Mouse (Mus musculus) adrenal gland, postnatal 10 days (tissue): ENCODE results near the gene Ndc1. TPM values are rescaled to one million over a fixed set of nuclear protein-coding genes. Genes with fewer than 3 reads are reported as not detected.
"Not testable (repeated sequence)": the region's sequence is repeated elsewhere in the genome, so short reads cannot be mapped to it uniquely, and the experiment has no call there.

Experiments
- DNase-seq: peaks from one replicate; pipeline ENCODE4 v3.0.0; 2021; ENCODE audit warnings: mixed read lengths
- long read RNA-seq, 2 experiments: library from polyadenylated mRNA; stranded (forward); transcript quantifications; one replicate each; pipeline ENCODE4 v2.0.0; 2021
- total RNA-seq, 2 experiments: library from RNA; stranded (reverse); gene quantifications; 2 replicates each; pipeline ENCODE4 v1.2.3; 2021

Gene Ndc1
- total RNA-seq: 10 to 100 TPM; 15.2 to 16.9 TPM
- long read RNA-seq, experiment 1, full-length matches to known transcripts: 1 of 14 reads
- long read RNA-seq, experiment 1, partial matches to known transcripts: 5 of 14 reads
- long read RNA-seq, experiment 1, other reads (novel, unspliced or antisense): 8 of 14 reads
- long read RNA-seq, experiment 2, full-length matches to known transcripts: 7 of 15 reads
- long read RNA-seq, experiment 2, partial matches to known transcripts: 1 of 15 reads
- long read RNA-seq, experiment 2, other reads (novel, unspliced or antisense): 7 of 15 reads

DNA sequence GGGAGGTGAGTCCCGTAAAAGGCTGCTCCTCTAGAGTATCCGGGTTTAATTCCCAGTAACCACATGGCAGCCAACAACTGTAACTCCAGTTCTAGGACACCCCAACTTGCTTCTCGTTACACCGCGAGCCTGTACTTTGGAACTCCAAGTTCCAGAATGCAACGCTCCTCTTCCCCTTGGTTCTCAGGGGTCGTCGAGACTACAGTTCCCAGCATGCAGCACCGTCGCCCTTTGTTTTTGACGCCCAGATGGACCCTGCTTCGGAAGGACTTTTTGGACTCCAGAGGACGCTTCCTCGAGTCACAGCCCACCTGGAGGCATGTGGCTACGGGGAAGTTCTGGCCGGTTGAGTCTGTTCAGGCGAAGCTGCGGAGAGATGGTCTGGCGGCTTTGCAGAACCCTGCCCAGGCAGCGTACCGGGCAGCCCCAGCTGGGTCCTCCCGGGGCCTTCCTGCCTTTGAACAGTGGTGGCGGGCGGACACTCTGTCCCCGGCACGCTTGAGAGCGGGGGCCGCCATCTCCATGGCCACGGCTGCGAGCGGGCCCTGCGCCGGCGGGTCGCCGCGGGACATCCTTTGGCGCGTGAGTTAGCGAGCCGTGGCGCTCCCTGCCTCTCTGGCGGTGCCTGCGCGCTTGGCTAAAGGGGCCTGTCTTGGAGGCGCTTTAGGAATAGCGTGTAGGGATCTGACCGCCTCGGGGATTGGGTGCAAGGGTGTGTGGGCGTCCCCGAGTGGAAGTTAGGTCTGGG lies at the start of gene Ndc1:
Gene Ndc1, plus strand, starts transcription at position 218 of the 748 bp plus-strand sequence.
- DNase-seq: peak; percentile 88

DNA sequence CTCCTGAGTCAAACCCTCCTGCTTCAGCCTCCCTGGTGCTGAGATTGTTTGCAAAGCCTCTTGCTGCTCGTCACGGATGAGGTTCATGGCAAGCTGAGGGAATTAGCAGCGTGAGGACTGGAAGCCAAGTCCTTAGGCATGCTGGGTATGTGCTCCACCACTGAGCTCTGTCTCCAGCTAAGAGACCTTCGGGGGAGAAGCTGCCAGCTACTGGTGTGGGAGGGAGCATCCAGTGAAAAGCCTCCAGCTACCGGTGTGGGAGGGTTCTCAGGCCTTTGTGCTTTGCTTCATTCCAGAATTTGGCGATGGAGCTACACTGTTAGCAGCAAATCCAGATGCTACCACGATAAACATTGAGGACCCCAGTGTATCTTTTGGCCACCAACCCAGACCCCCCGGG lies 48.9 kb upstream of the Ndc1 start:
- no peak for DNase-seq

DNA sequence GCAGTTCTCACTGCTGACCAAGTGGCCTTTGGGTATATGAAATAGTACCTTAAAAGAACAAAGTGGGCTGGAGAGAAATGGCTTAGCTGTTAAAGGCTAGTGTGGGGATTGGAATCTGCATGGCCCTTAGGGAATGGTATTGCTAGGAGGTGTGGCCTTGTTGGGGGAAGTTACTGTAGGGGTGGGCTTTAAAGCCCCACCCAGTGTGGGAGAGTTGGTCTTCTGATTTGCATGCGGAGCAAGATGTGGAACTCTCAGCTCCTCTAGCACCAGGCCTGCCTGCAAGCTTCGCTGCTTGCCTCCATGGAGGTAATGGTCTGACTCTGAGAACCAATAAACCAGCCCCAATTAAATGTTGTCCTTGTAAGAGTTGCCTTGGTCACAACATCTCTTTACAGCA lies 46.5 kb upstream of the Ndc1 start:
- DNase-seq: no peak

DNA sequence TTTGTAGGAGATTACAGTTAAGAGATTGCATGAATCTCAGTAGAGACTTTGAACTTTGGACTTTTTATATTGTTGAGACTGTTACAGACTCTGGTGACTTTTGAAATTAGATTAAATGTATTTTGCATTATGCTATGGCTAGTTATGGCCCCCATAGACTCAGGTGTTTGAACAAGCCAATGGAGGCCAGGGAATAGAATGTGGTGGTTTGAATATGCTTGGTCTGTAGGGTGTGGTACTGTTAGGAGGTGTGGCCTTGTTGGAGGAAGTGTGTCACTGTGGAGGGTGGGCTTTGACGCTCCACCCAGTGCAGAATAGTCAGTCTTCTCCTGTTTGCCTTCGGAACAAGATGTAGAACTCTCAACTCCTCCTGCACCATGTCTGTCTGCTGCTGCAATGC lies 44.5 kb upstream of the Ndc1 start:
- no peak for DNase-seq

DNA sequence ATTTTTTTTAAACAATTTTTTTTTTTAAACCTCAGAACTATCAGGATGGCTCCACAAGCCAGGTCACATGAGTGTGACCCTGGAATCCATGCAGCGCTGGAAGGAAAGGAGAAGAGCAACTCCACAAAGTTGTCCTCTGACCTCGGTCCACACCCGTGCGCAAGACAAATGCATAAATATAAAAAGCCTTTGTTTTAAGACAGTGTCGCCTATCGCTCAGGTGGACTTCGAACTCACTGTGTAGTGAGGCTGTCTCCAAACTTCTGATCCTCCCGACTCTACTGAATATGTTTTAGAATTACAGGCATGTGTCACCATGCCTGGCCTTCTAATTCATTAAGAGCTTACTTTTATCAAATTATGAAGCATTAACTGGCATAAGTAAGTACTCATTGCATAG lies 39.1 kb upstream of the Ndc1 start:
- no peak for DNase-seq

DNA sequence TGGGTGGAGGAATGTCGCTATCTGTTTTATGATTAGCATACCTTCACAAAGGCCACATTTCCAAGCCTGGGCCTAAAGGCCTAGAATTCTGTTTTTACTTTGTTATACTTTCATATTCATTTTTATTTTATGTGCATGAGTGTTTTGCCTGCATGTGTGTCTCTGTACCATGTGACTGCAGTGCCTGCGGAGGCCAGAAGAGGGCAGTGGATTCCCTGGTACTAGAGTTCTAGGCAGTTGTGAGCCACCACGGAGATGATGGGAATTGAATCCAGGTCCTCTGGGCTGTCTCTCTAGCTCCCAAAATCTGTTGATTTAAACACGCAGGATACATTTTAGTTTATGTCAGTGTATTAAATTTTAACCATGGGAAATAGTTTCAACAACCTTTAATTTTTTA lies 34.1 kb upstream of the Ndc1 start:
- no peak for DNase-seq

DNA sequence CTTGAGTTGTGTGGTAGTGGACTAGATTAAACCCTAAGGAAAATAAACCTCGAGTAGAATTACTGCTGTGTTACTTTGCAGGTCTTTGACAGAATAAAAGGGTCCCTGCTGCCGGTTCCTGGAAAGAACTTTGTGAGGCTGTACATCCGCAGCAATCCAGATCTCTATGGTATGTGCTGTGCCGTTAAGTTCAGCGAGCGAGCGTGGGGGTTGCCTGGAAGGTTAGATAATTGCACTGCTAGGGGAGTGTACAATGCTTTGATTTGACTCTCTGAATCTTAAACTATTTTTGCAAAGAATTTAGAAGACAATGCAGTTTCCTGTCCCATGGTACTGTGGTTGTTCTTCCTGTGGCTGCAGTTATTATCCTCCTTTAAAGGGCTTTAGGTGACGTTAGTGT lies 31.2 kb upstream of the Ndc1 start:
- DNase-seq: no peak

DNA sequence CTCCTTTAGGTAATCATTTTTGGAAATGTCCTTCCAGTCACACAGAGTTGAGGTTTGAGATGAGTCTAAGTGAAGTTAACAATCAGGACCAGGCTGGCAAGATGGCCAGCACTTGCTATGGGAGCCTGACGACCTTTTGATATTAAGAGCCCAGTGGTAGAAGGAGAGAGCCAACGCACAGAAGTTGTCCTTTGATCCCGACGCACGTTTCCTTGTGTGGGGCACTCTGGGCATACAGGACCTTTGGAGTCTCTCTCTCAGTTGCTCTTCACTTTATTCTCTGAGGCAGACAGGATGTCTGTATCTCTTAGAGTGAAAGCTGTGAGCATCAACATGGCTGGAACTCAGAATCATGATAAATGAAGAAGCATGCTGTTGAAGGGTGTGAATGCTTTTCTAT lies 30.1 kb upstream of the Ndc1 start:
- no peak for DNase-seq

DNA sequence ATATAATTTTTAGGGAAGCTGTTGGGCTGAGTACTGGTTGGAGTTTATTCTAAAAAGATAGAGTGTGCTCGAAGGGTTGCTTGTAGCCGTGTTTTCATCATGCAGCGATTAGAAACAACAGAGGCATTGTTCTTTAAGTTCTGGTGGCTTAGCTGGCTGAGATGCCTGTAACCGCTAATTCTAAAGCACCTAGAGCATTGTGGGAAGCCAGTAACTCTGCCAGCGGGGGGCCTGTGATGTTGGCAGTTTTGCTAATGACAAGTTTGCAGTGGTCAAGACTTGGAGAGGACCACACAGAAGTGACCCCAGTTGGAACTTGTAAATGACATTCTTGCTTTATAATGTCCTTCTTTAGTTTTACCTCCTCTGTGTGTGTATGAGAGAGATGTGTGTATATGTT lies 26.2 kb upstream of the Ndc1 start:
- no peak for DNase-seq

DNA sequence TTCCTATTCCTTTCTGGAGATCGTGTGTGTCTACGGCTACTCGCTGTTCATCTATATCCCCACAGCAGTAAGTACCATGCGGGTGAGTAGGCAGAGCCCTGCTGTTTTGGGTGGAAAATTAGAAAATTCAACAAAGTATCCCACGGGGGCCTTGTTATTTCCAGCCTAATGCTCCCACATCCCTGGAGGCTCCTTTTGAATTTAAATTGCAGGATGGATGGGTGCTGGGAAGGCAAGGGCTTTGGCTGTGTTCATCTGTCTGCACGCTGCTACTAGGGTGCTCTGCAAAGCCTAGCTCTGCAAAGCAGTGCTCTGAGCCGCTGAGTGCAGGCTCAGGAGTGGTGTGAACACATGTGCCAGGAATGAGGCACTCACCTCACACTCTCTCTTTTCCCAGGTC lies 23.0 kb upstream of the Ndc1 start:
- no peak for DNase-seq

DNA sequence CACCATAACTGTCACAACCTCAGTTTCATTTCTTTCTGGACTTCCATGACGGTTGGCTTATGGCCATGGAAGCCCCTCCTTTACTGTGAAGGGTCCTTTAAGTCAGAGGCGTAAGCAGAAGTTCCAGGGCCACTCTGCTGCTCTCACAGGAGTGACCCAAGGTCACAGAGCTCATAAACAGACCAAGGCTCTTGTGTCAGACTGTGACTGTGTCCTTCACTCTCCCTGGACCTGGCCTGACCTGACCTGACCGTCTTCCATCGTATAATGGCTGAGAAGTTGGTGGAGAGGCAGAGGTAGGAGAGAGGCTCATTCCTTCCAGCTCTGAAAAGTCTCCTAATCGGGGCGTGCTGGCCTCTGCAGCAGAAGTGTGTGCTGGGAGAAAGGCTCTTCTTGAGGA lies 20.4 kb upstream of the Ndc1 start:
- DNase-seq: no peak

DNA sequence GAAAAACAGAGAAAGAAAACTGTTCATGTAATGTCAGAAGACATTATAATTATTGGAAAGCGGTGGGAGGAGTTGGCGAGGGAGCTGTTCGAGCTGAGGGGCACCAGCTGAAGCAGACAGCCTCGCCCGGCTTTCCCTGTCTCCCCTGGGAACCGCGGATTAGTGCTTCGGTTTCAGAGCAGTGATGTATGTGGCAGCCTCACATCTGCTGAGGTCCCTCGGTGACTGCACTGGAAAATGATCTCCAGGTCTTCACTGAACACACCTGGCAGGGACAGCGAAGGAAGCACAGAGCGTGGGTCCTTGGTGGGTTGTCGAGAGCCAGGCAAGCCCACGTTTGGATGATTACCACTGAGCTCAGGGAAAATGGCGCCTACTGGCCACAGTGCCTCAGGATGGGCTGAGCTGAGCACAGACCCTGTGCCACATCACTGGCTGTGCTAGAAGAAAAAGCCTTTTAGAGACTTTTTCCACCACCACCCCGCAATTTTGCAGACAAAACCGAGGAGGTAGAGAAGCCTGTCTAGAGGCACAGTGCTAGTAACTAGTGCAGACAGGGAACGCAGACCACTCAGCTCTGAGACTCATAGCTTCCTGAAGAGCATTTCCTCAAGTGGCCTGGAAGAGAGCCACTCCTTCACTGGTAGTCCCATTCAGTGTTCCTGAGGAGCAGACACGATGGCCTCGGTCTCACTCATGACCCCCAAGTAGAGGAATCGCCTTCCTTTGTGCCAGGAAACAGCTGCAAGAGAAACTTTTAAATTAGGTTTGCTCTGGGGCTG lies 18.9 kb upstream of the Ndc1 start:
- no peak for DNase-seq

DNA sequence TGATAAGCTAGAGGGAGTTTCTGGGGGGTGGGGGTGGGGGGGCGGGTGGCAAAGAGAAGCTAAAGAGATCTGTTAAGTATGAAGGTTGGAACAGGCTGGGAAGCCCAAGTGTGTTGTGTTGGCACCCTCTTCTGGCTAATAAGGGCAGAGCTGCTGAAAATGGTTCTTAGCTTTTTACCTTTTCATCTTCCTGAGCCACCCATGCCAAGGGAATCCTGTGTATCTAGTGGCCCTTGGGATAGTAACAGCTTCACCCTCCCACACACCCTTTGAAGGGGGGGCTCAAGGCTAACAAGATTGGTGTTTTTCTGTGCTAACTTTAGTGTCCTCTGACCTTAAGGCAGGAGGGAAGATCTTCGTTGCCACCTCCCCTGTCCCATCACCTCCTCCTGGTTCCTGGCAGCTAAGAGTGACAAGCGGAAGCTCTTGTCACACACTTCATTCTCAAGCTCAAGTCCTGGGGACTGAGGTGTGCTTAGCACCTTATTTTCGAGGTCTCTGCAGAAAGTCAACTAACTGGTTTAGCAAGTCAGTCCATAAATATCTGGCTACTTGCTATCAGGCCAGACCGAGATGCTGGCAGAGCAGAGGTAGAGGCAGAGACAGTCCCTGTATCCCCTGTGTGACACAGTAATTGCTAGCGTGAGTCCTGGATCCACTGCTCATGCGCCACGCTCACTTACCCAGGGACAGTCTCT lies 18.1 kb upstream of the Ndc1 start:
- DNase-seq: peak; percentile 43

DNA sequence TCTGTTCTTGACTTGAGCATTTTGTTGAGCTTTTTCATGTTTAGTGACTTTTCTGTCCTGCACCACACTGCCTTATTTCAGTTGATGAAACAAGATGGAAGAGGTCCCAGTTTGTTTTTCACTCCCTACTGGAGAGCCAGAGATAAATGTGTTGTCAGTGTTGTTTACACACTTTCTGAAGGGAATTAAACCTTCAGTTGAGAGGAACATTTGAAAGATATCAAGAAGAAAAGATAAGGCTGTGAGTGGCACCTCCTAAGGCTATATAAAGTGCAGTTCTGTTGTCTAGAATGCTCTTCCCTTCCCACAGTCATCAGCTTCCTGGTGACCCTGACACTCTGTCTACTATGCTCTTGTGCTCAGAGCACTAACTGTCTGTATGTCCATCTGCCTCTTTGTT lies 16.2 kb upstream of the Ndc1 start:
- no peak for DNase-seq

DNA sequence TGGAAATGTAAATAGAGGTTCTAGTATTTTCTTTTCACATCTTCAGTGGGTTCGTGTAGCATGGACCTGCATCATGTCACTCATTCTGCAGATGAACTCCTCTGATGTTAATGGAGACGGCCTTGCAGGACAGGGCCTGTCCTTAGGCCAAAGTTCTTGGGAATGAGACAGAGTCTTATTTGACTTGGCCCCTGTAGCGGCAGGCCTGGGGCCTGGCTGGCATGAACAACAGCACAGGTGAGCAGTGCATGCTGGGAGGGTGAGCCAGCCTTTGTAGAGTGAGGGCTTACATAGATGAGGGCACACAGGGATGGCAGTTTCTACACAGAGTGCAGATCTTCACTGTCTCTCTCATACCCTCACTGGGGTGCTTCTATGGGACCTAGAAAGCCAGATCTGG lies 14.0 kb upstream of the Ndc1 start:
- no peak for DNase-seq

DNA sequence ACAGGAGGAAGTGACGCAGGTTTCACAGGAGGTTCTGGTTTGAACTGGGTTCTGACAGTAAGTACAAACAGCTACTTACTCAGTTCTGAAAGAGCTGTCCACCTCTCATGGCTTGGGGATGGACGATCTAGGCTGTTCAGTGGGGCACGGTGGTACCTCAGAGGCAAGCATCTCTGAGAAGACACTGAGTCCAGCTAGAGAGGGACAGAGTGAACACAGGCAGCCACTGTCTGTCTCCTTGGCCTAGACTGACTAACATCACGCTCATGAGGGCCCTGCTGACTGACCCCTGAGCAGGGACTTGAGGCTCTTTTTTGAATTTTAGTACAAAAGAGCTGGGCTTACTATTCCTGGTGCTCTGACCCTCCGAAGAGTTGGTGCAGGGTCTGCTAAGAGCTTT lies 13.5 kb upstream of the Ndc1 start:
- DNase-seq: no peak

DNA sequence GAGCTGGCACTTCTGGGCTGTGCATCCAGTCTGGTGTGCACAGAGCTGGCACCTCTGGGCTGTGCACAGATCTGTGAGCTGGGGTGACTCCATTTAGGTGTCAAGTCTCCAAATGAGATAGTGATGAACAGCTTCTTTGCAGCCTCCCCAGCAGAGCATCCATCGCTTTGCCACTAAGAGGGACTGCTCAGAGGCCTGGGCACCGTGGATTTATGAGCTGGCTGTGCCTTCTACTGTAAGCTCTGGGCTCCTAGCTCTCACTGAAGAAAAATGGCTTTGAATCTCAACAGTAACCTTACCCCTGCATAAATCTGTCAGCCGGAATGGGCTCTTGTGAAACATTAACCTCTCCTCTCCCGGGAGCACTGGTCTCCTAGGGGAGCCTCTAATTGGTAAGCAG lies 13.0 kb upstream of the Ndc1 start:
- peak; percentile 39 for DNase-seq

DNA sequence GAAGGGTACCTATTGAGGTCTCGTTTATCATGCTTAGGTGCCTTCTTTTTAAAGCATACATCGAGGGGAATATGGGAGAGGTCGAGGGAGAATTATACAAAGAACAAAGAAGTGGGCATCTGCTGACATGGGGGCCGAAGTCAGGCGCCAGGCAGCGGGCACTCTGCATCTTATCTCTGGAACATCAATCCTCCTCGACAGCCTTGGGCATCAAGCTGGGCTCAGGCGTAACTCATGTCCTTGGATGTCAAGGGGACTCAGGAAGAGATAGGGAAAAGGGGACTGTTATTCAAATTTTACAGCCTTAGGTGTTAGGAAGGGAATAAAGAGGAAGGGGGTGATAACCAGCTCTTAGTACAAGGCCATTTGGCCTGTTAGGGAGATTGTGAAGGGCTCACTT lies 10.4 kb upstream of the Ndc1 start:
- not testable (repeated sequence) for DNase-seq

DNA sequence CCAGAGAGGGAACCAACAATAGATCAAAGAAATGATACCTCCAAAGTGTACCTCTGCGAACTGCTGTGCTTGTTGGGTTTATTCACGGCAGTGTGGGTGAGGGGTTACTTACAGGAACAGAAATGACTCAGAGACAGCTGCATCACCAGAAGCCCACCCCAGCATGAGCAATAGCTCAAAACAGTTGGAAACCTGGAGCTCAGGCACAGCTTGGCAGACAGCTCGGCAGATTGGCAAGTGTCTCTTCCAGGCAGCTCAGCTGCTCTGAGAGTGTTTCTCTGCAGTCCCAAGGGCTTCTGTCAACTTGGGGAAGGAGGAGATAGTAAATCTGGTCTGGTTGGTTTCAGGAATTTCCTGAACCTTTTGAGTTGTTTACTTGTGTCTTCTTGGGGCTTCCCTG lies 9.1 kb upstream of the Ndc1 start:
- DNase-seq: no peak

DNA sequence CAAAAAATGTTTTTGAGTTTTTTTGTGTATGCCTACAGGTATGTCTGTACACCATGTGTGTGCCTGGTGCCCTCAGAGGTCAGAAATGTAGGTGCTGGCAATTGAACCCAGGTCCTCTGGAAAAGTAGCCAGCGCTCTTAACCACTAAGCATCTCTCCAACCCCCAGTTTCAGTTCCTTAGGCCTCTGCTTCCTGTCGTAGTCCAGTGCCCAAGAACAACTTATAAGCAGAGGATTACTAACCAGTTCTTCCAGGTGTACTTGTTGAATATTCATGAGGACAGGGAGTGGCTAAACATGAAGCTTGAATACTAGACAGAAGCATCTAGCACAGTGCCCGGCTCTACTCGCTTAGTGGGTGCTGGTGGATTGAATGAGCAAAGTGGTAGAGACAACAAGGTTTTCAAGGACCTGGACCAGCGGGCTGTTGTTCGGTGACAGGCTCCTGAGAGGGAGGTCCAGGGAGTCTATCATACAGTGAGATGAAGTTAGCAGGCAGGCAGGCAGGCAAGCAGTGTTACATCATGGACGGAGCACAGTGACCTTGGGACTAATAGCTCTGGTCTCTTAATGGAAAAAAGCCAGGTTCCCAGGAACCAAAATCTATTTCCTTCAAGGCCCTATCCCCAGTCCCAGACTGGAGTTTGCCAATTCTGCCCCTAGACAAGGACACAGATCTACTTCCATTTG lies 7.0 kb upstream of the Ndc1 start:
- peak; percentile 34 for DNase-seq

DNA sequence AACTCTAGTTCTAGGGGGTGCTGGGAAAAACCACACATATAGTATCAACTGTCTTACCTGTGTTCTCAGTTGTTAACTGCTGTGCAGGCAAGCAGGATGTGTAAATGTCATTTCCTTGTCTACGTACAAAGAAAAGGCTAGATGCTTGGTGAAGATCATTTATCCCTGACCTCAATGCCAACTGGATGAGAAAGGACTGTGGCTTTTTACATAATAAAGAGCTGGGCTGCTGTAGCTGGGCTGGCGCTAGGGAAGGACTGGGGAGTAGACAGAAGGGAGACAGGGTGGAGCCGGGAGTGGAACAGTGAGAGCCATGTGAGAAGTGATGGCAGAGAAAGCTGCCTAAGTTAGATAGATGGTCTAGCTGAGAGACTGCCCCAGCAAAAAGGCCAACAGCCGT lies 4.8 kb upstream of the Ndc1 start:
- DNase-seq: no peak

DNA sequence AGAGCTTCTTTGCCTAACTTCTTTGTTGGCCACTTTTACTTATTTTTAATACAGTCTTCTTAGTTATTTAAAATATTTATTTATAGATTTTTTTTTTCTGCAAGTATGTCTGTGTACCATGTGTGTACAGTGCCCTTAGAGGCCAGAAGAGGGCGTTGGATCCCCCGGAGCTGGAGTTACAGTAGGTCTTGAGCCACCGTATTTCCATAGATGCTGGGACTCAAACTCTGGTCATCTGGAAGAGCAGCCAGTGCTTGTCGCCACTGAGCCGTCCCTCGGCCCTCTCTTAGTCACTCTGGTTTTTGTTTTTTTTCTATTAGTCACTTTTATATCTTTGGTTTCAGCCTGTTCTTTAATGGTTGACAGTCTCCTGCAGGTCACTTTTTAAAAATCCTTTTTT lies 4.0 kb upstream of the Ndc1 start:
- no peak for DNase-seq
